Mouse (Mus musculus) megakaryocyte-erythroid progenitor cell, adult 5-6 weeks (primary cell): ENCODE measurements around the gene Nans. TPM values are rescaled to one million over a fixed set of nuclear protein-coding genes. Genes with fewer than 3 reads are reported as not detected.

Experiments used
- total RNA-seq, 2 experiments: library from RNA; stranded (forward) in 1 of 2; stranded (reverse) in 1 of 2; fragments of 200-1000, 215-1000 nt in 1 of 2; fragments of >200 nt in 1 of 2; fragmentation: Nextera tagmentation in 1 of 2; gene quantifications; 2 replicates each; pipeline ENCODE4 v1.2.3; 2014 to 2017

Gene Nans
- total RNA-seq, 2 experiments from 2014 or later = 57.8 to 77.3 TPM

Other genes with a start within 250 kb of the Nans start
- not detected in 2 replicates for gene Foxe1, start 145.6 kb upstream of the Nans start, total RNA-seq (2014; fragmentation: Nextera tagmentation)
- 0.23 TPM in 1 of 2 replicates, not detected in the other for gene Foxe1, start 145.6 kb upstream of the Nans start, total RNA-seq (2017)
- 5.6 and 10.7 TPM in 2 replicates for gene Trmo, start 99.8 kb upstream of the Nans start, total RNA-seq (2014; fragmentation: Nextera tagmentation)
- gene Trmo, start 99.8 kb upstream of the Nans start, total RNA-seq (2017) = 8.9 and 11.4 TPM in 2 replicates
- 120 and 199 TPM in 2 replicates for gene Hemgn, start 75.7 kb upstream of the Nans start, total RNA-seq (2014; fragmentation: Nextera tagmentation)
- 129 and 182 TPM in 2 replicates for gene Hemgn, start 75.7 kb upstream of the Nans start, total RNA-seq (2017)
- 736 and 1,006 TPM in 2 replicates for gene Anp32b, start 38.3 kb upstream of the Nans start, total RNA-seq (2014; fragmentation: Nextera tagmentation)
- 180 and 265 TPM in 2 replicates for gene Anp32b, start 38.3 kb upstream of the Nans start, total RNA-seq (2017)
- 8.5 and 13.1 TPM in 2 replicates for gene Trim14, start 46.9 kb downstream of the Nans start, total RNA-seq (2014; fragmentation: Nextera tagmentation)
- 7.3 and 8.1 TPM in 2 replicates for gene Trim14, start 46.9 kb downstream of the Nans start, total RNA-seq (2017)
- 9.8 and 18.9 TPM in 2 replicates for gene Coro2a, start 113.0 kb downstream of the Nans start, total RNA-seq (2014; fragmentation: Nextera tagmentation)
- gene Coro2a, start 113.0 kb downstream of the Nans start, total RNA-seq (2017) = 1.6 and 7.3 TPM in 2 replicates
- 0.26 and 0.64 TPM in 2 replicates for gene Tbc1d2, start 161.0 kb downstream of the Nans start, total RNA-seq (2014; fragmentation: Nextera tagmentation)
- gene Tbc1d2, start 161.0 kb downstream of the Nans start, total RNA-seq (2017) = 0.80 and 0.88 TPM in 2 replicates